Mouse (Mus musculus) heart, postnatal 4 days (tissue): Measurements from ENCODE around the gene 4930518I15Rik. TPM values are rescaled to one million over a fixed set of nuclear protein-coding genes. Genes with fewer than 3 reads are reported as not detected.
"Not testable (repeated sequence)": the region's sequence is repeated elsewhere in the genome, so short reads cannot be mapped to it uniquely, and the experiment has no call there.

ENCODE experiments used
- DNase-seq: peaks from one replicate; pipeline ENCODE4 v3.0.0; 2021
- total RNA-seq, 2 experiments: library from RNA; stranded (reverse); gene quantifications; 2 replicates each; pipeline ENCODE4 v1.2.3; 2021

The 4930518I15Rik gene
- total RNA-seq, result 1 to 10 TPM; 1.3 to 2.0 TPM

DNA sequence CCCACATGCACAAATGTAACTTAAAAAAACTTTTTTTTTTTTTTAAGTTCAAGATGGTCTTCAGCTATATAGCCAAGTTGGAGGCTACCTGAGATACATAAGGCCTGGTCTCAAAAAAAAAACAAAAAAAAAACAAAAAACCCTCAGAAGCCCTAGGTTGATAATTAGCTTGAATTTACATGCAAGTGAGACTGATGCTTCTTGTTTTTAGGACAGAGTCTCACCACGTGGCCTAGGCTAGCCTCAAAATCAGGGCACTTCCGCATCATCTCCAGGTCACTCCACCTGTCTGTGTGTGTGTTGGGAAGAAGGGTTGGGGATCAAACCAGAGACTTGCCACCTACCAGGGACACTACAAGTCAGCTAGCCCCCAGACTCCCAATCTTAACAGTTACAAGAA, at the start of gene 4930518I15Rik:
Gene 4930518I15Rik, minus strand, starts transcription at position 112 of the 400 bp plus-strand sequence.
- no peak for DNase-seq

DNA sequence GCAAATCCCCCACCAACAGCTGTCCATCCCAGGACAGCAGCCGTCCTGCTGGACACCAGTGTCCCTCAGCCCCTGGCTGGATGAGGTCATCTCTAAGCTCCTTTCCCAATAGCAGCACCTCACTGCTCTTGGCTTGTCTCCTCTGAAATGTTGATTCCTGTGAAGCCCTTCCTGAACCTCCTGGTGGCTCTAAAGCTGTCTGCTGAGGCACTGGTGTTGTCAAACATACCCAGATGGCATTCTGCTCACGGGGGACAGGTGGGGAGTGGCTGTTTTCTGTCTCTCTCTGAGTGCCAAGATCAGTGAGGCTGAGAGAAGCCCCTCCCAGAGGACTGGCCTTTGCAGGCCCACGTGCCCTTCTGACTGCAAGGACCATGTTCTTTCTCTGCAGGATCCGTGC, 48.2 kb upstream of the 4930518I15Rik start:
- DNase-seq, result not testable (repeated sequence)

DNA sequence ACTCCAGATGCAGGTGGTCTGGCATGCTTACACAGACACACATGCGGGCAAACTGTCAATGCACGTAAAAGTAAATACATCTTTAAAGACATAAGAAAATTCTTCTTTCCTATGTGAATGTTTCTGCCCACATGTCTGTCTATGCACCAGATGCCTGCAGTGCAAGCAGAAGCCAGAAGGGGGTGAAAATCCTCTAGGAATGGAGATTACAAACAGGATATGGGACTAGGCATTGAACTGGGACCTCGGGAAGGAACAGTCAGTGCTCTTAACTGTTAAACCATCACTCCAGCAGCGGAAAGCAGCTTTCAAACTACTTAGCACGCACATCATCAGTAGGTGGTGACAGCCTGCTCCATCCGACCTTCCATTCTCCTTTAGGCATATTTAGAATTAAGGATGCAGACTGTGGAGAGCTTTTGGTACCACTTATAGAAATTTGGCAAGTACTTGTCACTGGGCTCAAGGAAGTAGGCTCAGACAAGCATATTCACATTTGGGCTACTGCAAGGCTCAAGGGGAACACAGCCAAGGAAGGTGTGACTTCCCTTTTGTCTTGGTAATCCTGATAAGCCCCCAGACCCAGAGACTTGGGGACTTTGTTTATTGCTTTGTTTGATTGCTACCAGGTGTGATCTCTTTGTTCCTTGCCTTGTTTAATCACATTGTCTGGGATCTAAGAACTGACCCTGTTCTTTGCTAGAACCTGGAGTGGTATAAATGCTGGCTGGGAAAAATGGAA, 47.4 kb upstream of the 4930518I15Rik start:
- peak; percentile 77 for DNase-seq

DNA sequence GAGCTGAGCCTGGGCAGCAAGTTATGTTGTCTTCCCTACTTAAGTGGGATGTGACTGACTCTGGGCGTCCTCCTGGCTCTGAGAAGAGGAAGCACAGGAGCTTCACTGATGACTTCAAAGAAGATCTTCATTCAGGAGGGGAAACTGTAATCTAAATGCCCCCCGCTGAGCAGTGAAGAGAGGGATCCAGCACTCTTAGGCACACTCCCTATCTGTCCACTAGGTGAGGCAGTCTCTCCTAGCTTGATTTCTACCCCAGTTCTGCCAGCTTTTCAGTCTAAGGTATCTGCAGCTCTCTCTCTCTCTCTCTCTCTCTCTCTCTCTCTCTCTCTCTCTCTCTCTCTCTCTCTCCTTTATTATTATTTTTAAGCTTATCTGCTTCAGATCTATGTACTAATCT, 45.6 kb upstream of the 4930518I15Rik start:
- no peak for DNase-seq

DNA sequence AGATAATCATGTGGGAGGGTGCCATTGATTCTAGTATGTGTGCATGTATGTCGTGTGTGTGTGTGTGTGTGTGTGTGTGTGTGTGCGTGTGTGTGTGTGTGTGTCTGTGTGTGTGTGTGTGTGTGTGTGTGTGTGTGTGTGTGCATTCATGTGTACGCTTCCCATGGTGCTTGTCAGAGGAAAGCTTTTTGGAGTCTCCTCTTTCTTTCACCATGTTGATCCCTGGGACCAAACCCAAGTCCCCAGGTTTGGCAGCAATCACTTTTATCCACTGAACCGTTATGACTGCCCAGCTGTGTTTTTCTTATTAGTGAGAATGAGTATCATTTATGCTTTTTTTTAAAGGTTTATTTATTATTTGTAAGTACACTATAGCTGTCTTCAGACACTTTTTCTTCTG, 44.7 kb upstream of the 4930518I15Rik start:
- DNase-seq, result not testable (repeated sequence)

DNA sequence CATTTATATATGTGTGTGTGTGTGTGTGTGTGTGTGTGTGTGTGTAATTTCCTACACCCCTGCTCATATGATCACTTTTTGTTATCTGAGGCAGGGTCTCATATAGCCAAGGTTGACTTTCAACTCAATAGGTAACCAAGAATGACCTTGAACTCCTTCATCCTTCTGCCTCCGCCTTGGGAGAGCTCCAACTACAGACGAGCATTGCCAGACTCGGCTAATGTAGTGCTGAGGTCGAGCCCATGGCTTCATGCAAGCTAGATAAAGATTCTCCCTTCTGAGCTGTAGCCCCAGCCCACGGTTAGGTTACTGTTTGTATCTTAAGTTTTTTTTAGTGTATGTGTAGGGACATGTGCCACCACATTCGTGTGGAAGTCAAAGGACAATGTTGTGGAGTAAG, 44.1 kb upstream of the 4930518I15Rik start:
- no peak for DNase-seq

DNA sequence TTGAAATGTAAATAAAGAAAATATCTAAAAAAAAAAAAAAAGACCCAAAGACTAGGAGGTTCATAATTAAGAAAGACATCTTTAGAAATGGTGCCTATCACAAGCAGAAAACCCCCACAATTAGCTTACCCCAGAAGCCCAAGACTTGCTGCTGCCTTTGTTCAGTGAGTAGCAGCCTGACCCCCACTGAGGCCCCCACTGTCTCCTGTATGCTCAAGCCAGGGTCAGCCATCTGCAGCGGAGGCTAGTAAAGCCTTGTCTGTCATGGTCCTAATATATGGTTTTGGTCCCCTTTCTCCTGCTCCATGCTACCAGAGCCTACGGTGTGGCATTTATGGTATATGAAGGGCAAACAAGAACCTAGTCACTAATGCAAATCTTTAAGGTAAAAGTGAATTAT, 43.6 kb upstream of the 4930518I15Rik start:
- no peak for DNase-seq

DNA sequence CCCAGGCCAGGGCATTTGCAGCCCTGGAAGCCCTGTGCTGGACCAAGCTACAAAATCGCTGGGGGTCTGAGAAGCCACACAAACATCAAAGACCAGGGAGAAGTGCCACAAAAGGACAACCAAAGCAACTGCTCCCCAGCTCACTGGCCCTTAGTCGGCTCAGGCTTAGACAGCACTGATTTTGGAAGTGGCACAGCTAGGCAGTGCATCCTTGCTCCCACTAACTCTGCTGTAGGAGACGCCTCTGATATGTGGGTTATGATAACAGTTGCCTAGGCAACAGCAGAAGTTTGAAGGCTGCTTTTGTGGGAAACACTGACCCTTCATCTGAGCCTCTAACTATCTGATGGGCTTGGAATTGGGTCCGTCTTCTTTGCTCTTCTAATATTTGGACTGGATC, 41.4 kb upstream of the 4930518I15Rik start:
- no peak for DNase-seq

DNA sequence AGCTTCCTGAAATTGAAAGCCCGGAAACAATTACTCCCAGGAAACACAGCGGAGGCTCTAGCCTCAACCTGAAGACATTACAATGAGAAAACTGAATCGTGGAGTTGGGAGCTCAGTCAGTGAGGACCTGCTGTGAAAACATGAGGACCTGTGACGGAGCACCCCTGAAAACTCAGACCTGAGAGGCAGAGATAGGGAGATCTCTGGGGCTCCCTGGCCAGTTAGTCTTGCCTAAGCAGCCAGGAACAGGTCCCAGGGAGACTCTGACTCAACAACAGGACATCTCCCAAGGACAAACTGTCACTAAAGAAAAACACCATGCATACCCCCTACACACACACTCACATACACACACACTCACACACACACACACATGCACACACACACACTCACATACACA, 40.6 kb upstream of the 4930518I15Rik start:
- DNase-seq, result no peak

DNA sequence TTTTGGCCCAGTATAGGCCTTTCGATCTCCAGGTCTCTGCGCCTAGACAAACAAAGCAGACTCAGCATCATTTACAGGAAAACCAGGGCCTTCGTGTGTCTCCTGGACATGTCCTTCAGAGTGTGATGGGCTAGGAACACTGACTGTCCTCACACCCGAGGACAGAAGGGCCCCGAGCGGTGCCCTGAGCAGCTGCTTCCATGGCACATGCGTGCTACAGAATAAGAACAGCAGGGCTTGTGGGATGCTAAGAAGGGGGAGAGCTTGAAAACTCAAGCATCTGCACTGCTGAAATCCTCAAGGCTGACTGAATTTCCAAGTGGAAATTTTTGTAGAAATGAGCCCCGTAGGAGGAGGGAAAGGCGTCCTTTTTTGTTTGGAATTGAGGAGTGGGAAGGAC, 39.3 kb upstream of the 4930518I15Rik start:
- DNase-seq, result no peak

DNA sequence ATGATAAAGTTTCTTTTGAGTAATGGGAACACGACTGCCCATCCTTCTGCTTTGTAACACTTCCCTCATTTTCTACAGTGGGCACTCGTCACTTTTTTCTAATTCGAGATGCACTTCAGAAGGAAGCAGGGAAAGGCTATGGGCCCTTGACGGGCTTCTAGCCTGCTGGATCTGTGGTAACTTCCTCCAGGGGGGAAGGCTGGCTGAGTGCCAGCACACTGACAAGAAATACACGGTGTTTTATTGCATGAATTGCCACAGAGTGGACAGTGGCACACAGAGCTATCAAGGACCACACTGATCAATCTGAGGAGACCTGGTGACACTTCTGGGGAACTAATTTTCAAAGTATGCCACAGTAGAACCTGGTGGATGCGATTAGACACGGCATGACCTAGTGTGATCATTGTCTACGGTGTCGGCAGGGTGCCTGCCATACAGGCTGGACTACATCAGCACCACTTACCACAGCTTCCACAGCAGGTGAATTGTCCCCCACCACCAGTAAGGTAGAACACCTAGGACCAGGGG, 38.7 kb upstream of the 4930518I15Rik start:
- DNase-seq, result no peak

DNA sequence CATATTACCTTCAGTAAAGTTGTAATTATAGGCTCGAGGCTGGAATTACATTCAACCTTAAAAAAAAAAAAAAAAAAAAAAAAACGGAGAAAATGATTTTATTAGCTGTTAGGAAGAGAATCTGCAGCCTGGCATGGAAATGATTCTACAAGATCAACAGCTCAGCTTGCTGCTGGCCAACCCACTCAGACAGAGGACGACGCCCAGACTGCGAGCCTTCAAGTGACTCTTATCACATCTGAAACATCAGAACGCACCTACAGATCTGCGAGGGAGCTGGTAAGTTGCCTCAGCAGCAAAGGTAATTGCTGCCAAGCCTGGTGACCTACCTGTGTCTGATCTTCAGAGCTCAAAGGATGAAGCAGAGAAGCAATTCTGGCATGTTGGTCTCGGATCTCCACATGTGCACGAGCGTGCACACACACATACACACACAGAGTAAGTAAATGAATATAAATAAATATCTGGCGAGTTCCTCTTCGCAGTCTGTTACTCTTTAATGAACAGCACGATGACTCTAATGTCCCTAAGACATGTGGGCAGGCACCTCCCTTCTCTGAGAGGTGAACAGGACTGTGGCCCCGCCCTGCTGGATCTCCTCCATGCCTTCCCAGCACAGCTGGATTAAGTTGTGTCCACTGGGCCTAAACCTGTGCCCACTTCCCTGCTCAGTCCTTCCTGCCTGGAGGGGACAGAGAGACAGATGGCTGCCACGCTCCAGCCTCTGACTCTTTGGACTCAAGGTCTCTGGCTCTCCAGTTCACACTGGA, 36.9 kb upstream of the 4930518I15Rik start:
- DNase-seq, result no peak

DNA sequence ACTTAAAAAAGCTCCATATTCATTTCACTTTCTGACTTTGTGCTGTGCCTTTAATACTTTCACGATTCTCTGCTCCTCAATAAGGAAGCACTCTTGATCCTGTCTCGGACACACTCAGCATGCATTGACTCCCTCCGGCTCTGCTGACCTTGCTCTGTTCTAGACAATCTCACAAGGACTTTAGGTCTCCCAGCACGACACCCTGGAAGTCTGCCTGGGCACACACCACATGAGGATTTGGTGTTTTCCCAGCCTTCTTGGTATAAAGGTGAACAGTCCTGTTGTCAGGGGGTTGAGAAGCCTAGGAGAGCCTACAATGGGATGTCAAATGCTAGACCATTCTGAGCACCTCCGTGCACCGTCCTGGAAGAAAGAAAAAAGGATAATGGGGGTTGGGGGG, 35.1 kb upstream of the 4930518I15Rik start:
- no peak for DNase-seq

DNA sequence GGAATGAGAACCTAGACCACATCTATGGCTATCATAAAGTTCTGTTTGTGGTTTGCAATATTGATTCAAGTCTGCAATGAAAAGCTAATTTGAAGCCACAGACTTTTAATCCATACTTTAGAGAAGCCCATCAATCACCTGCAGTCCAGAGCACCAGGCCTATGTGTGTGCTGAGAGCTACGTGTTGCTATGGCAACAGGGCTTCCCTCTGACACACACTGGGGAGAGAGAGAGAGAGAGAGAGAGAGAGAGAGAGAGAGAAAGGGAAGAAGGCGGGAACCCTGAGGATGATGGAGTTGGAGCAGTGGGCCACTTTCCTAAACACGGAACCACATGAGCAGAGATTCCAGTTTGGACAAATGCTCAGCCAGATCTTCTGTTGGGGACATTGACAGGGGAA, 34.5 kb upstream of the 4930518I15Rik start:
- no peak for DNase-seq

DNA sequence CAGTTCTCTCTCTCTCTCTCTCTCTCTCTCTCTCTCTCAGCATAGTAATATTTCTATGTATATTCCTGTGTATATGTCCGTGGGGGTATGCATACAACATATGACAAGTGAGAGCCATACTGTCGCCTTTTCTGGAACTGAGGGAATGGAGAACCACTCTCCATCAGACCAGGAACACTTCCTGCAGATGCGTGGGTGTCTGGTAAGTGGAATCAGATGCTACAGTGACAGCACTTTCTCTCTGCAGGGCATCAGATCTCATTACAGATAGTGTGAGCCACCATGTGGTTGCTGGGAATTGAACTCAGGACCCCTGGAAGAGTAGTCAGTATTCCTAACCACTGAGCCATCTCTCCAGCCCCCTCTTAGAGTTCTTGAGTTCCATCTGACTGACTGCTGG, 30.7 kb upstream of the 4930518I15Rik start:
- no peak for DNase-seq

DNA sequence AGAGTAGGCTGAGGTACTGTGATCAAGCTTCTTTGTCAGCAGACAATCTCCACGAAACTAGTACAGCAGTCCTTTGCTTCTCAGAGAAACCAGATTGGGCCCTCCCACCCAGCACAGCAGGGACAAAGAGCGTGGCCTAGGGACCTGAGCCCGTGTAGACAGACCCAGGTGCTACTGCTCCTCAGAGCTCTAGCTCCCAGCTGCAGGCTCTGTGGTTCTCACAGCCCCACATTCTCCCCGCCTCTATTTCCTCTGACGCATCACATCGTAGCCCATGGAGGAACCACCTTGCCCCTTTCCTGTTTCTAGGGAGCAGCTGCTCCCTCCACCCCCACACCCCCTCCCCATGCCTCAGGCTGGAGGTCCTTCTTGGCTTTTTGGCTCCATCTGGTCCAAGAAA, 29.3 kb upstream of the 4930518I15Rik start, which contains the start of gene Sla2:
Gene Sla2, minus strand, starts transcription at position 176 of the 400 bp plus-strand sequence.
- no peak for DNase-seq

DNA sequence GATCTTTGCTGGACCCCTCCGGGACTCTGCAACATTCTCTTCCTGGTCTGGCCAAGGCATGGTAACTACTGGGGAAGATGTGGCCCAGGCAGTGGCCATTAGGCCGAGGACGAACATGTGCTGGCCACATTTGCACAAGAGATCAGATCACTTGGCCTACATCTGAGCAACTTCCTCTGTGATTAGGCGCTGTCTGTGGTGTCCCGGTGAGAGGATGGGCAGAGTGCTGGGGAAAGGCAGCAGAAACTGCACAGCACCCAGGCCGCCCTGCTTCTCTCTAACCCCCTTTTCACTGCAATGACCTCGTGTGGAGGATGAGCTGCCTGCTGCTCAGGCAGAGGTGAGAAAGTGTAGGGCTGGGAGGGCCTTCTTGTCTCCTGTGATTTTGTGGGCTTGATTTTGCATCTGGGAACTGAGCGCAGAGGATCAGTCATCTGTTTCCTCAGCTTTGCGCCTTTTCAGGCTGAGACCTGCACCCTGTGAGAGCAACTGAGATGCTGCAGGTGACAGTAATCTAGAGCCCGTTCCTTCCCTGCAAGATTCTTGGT, 28.4 kb upstream of the 4930518I15Rik start:
- no peak for DNase-seq

DNA sequence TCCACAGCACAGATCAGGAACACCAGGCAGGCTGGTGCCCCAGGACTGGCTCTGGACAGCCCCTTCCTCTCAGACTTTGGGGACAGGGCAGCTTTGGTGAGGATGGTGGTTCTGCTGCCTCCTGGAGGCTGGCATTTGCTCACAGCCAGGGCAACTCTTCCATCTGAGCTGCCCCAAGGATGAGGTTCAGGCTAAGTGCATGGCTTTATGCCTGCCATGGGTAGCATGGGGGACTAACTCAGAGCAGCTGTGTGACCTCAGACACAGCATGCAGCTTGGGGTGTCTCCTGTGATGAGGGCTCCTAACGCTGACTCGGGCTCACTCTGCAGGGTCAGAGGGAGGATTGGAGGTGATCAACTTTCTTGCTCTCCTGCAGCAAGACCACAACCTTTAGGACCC, 27.9 kb upstream of the 4930518I15Rik start:
- not testable (repeated sequence) for DNase-seq

DNA sequence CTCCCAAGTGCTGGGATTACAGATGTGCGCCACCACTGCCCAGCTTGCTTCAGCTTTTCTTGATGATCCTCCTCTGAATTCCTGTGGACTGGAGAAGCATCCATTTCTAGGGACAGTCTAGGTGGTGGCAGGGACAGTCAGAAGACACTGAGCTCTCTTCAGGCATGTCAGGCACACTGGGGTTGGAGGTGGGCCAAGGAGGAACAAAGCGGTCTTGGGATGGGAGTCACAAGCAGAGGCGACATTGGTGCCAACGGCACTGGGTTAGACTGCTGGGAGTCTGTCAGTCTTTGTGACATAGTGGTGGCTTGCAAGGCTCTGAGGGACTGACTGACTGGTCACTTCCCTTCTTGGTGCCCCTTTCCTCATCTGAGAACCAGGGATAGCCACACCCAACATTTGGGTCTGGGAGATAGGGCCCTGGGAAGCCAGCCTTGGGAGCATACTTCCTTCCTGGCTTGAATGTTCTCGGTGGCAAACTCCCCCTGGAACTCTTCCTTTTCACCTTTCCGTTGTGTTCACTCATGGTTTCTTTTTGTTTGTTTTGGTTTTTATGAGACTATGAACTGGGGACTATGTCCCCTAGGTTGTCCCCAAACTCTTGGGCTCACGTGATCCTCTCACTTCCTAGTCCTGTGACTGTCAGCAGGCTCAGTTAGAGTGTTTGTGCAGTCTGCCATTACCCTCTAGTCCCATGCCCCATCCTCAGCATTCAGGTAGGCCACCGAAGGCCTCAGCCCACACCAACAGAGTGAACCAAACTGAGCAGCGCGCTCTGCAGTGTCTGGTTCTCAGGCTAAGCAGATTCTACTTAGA, 26.9 kb upstream of the 4930518I15Rik start:
- no peak for DNase-seq

DNA sequence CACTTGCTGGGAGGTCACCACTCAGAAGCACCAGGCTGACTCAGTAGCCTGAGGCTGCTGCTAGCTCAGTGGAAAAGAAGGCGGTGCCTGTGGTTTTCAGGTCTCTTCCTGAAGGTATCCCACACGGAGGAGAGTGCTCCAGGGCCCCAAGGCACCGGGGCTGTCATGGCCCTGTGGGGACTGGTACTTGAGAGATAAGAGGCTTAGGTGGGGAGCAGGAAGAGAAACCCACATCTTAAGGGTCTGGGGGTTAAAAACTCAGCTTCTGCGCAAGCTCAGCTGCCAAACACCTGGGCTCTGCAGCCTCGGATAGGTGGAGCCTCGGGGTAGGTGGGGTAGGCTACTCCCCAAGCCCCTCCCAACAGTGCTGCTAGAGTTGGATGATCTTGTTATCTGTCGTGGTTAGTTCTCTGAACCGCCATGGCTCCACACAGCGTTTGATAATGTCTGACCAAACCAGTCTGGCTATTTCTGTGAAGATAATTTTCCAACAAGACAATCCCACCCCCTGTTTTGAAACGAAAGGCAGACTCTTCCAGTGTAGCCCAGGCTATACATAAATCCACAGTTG, 24.8 kb upstream of the 4930518I15Rik start:
- DNase-seq, result no peak

DNA sequence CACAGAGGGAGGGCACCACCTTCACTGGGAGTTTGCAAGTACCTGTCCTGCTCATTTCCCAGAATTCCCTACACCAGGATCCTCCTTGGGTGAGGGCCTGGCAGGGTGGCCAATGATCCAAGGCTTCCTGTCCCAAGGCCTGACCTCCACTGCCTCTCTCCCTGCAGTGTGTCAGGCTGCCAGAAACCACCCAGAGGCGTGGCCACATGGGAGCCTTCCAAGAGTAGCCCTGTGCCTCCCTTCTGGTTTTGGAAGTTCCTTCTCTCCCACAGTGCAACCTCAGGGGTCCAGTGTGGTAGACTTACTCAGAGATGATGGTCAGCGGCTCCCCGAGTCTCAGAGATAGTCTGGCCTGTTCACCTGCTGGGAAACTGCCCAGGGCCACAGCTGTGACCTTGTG, 21.8 kb upstream of the 4930518I15Rik start:
- DNase-seq, result peak; percentile 22

DNA sequence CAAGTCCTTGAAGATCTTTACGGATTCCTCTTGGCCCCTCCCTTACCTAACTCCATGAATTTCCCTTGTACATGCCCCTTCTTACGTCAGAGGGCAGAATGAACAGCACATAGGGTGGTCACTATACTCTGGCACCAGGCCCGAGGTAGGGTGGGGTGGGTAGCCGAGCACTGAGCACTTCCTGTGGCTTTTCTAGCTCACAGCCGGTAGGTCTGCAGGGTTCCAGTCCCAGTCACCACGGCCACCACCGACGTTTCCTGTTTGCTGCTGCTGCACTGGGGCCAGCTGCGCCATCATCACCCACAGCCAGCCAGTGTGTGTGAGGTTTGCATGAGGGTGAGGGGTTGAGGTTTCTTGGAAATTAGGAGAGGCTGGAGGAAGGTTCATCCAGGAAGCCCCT, 20.0 kb upstream of the 4930518I15Rik start:
- peak; percentile 23 for DNase-seq
